Mouse (Mus musculus) kidney, adult 2 months (tissue): ENCODE measurements around the gene Gpatch2.

ENCODE experiments used
- CTCF ChIP-seq: fragments of 200-500 bp; conservative IDR thresholded peaks from 2 replicates; pipeline ENCODE4 v1.5.1; 2011; ENCODE audit warnings: low read depth, mild to moderate bottlenecking, control low read depth, low read length, moderate library complexity, mixed read lengths; ENCODE audit not compliant: insufficient read depth, insufficient read length
- POLR2A ChIP-seq: fragments of 200-500 bp; IDR thresholded peaks from one replicate; pipeline ENCODE4 v1.6.1; 2011; ENCODE audit warnings: low read depth, low read length, control low read depth

DNA sequence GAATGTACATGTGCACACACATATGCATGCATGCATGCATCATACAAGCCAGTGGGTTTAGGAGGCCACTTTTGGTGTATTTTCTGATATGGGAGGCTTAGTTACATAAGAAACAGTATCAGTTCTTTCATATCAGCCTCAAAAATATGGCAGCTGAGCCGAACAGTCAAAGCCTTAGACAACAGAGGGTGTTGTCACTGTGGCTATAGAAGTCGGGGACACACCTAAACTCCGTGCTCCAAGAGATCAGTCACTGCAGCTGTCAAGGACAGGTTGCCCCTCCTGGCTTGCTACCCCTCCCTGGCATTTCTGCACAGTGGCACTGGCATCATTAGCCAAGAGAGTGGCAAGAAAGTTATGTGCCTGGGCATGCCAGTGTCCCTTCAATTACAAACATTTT is 106.5 kb downstream of the Gpatch2 start:
- TF ChIP-seq POLR2A, result no peak
- no peak for TF ChIP-seq CTCF
